In the genomic region with DNA sequence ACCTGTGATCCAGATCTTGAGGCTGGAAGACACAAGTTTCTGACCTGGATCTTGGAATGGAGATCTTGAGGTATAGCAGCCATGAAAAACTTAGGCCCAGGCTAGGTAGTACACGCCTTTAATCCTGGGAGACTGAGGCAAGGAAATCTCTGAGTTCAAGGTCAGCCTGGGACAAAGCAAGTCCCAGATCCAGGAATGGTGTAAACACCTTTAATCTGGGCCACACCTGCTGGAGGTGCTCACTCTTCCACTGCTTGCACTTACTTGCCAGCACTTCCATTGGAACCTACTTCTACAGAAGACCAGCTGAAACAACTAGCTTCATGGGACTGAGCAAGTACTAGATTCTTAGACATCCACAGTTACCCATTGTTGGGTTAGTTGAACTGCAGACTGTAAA, we compare ENCODE assay signal across 26 mouse cellular contexts.
"Had no signal": no experiment of that assay in that cellular context is flagged by ENCODE, and none has a peak within 500 bp of the region (broad histone marks: within the 10 kb centered on the region; RNA-seq: fewer than 3 reads in every experiment).

No protein-coding gene starts in this region.

- H3K4me1 ChIP-seq: heart, embryonic 10.5 days; heart, embryonic 12.5 days; hindbrain, embryonic 13.5 days; hindbrain, embryonic 15.5 days; kidney, embryonic 15.5 days; limb, embryonic 13.5 days; limb, embryonic 15.5 days; liver, embryonic 12.5 days had no signal

- H3K4me2 ChIP-seq: heart, embryonic 12.5 days; hindbrain, embryonic 13.5 days; hindbrain, embryonic 15.5 days; kidney, embryonic 15.5 days; limb, embryonic 13.5 days; limb, embryonic 15.5 days; liver, embryonic 12.5 days had no signal

- H3K9ac ChIP-seq: heart, embryonic 12.5 days; hindbrain, embryonic 13.5 days; hindbrain, embryonic 15.5 days; kidney, embryonic 15.5 days; limb, embryonic 13.5 days; limb, embryonic 15.5 days; liver, embryonic 12.5 days; liver, embryonic 14.5 days had no signal

- H3K36me3 ChIP-seq: heart, embryonic 10.5 days; heart, embryonic 12.5 days; hindbrain, embryonic 13.5 days; hindbrain, embryonic 15.5 days; kidney, embryonic 15.5 days; limb, embryonic 13.5 days; limb, embryonic 15.5 days; liver, embryonic 12.5 days had no signal

- H3K4me3 ChIP-seq: gastrocnemius, adult 2 months; heart, embryonic 10.5 days; heart, embryonic 12.5 days; hindbrain, embryonic 13.5 days; hindbrain, embryonic 15.5 days; kidney, embryonic 15.5 days; limb, embryonic 13.5 days; limb, embryonic 15.5 days; liver, embryonic 12.5 days had no signal

- ATAC-seq: hindbrain, postnatal 0 days; intestine, embryonic 16.5 days; liver, embryonic 12.5 days had no signal

- H3K27ac ChIP-seq: gastrocnemius, adult 2 months; heart, embryonic 10.5 days; hindbrain, embryonic 13.5 days; hindbrain, embryonic 15.5 days; hindbrain, postnatal 0 days; kidney, embryonic 15.5 days; kidney, postnatal 0 days; limb, embryonic 13.5 days; limb, embryonic 15.5 days; liver, embryonic 12.5 days; liver, embryonic 14.5 days had no signal

- H3K9me3 ChIP-seq: heart, embryonic 10.5 days; heart, embryonic 12.5 days; hindbrain, embryonic 13.5 days; hindbrain, embryonic 15.5 days; kidney, embryonic 15.5 days; limb, embryonic 13.5 days; limb, embryonic 15.5 days; liver, embryonic 12.5 days had no signal

- H3K27me3 ChIP-seq: heart, embryonic 12.5 days; hindbrain, embryonic 13.5 days; hindbrain, embryonic 15.5 days; kidney, embryonic 15.5 days; limb, embryonic 13.5 days; limb, embryonic 15.5 days had no signal

- DNase-seq: gastrocnemius, adult 2 months; gastrocnemius, postnatal 10 days; gastrocnemius, postnatal 25 days; heart, adult 18-20 months; heart, postnatal 10 days; heart, postnatal 36 days; kidney, adult 11 months; kidney, adult 2 months; kidney, adult 9 months; kidney, postnatal 14 days; kidney, postnatal 36 days; layer of hippocampus, adult 9-11 months; layer of hippocampus, postnatal 36 days; left cerebral cortex, postnatal 4 days had no signal
